Mouse (Mus musculus) E14TG2a.4 (cell line): ENCODE data around the gene Radil.

Experiments used
- H3K27me3 ChIP-seq: 2 replicates; pipeline ENCODE4 v1.6.1; 2014; ENCODE audit warnings: low read length, control low read depth; ENCODE audit not compliant: insufficient read depth
- H3K36me3 ChIP-seq: 2 replicates; pipeline ENCODE4 v1.6.1; 2014; ENCODE audit warnings: low read length, control low read depth; ENCODE audit not compliant: insufficient read depth
- H3K4me1 ChIP-seq: replicated peaks from 2 replicates; pipeline ENCODE4 v1.6.1; 2014; ENCODE audit warnings: low read depth, low read length, control low read depth
- H3K4me3 ChIP-seq: replicated peaks from 2 replicates; pipeline ENCODE4 v1.5.1; 2014; ENCODE audit warnings: mild to moderate bottlenecking, low read length
- H3K9me3 ChIP-seq: 2 replicates; pipeline ENCODE4 v1.6.1; 2014; ENCODE audit warnings: low read length, control low read depth
- CTCF ChIP-seq: conservative IDR thresholded peaks from 2 replicates; pipeline ENCODE4 v1.5.1; 2014; ENCODE audit warnings: low read length
- NANOG ChIP-seq: IDR thresholded peaks from 2 replicates; pipeline ENCODE4 v1.6.1; 2014; ENCODE audit warnings: borderline replicate concordance, low read length, mixed read lengths
- POU5F1 ChIP-seq: IDR thresholded peaks from 2 replicates; pipeline ENCODE4 v1.6.1; 2014; ENCODE audit warnings: low read length, borderline replicate concordance

Radil gene

GRCm38 (mm10) chr5:142442045-142442440, 108.9 kb downstream of the Radil start:
- H3K4me1 ChIP-seq: peaks cover 93% of the 10 kb centered on the region
- TF ChIP-seq CTCF (no peak), NANOG (no peak), POU5F1 (no peak)

GRCm38 (mm10) chr5:142441332-142442044, 109.4 kb downstream of the Radil start:
- TF ChIP-seq NANOG (no peak), CTCF (no peak), POU5F1 (no peak)
- H3K9me3 ChIP-seq: no peaks in the 10 kb centered on the region
- peaks cover 22% of the 10 kb centered on the region; the same call in 1 of the 2 replicates for H3K36me3 ChIP-seq
- no peaks in the 10 kb centered on the region for H3K27me3 ChIP-seq
- H3K4me1 ChIP-seq: peaks cover 93% of the 10 kb centered on the region
- peak overlapping the region; percentile 77 for H3K4me3 ChIP-seq

More at GRCm38 (mm10) chr5:142442045-142442440, 108.9 kb downstream of the Radil start:
- Histone ChIP-seq H3K27me3 (no peaks in the 10 kb centered on the region), H3K4me3 (peak overlapping the region; percentile 77), H3K36me3 (peaks cover 20% of the 10 kb centered on the region), H3K9me3 (no peaks in the 10 kb centered on the region)

- H3K27me3 ChIP-seq: no peaks in the 10 kb centered on the region
- TF ChIP-seq CTCF (no peak), NANOG (no peak; the same call in 1 of the 2 replicates), POU5F1 (no peak)
- peaks cover 30% of the 10 kb centered on the region for H3K36me3 ChIP-seq
- peaks cover 91% of the 10 kb centered on the region for H3K4me1 ChIP-seq
- H3K4me3 ChIP-seq: peak overlapping the region; percentile 77
- H3K9me3 ChIP-seq: no peaks in the 10 kb centered on the region
Observed at GRCm38 (mm10) chr5:142440451-142441147, 110.3 kb downstream of the Radil start.

DNA sequence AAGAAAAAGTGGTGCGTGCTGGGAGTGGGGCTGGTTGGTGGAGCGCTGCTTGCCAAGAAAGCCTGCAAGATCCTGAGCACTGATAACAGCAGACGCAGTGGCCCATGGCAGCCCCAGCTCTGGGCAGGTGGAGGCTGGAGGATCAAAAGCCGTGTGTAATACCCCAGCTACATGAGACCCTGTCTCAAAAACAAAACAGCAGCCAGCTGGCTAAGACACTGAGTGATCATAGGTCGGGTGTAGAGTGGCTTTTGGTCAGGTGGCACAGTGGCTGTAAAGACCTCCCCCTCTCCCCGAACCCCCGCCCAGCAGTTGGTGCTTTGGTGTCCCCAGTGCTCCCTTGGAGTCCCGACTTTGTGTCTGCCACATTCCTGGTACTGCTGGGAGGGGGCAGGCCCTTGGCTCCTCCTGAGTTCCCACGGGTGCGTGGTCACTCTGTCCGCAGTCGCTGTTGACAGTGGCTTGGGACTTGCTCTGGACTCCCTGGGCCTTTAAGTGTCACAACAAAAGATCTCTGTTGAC, 110.9 kb downstream of the Radil start:
- TF ChIP-seq CTCF (no peak), NANOG (peak; percentile 34), POU5F1 (no peak)
- Histone ChIP-seq H3K4me1 (peaks cover 91% of the 10 kb centered on the region), H3K9me3 (no peaks in the 10 kb centered on the region), H3K36me3 (peaks cover 37% of the 10 kb centered on the region), H3K4me3 (peak overlapping the region; percentile 67), H3K27me3 (no peaks in the 10 kb centered on the region)

DNA sequence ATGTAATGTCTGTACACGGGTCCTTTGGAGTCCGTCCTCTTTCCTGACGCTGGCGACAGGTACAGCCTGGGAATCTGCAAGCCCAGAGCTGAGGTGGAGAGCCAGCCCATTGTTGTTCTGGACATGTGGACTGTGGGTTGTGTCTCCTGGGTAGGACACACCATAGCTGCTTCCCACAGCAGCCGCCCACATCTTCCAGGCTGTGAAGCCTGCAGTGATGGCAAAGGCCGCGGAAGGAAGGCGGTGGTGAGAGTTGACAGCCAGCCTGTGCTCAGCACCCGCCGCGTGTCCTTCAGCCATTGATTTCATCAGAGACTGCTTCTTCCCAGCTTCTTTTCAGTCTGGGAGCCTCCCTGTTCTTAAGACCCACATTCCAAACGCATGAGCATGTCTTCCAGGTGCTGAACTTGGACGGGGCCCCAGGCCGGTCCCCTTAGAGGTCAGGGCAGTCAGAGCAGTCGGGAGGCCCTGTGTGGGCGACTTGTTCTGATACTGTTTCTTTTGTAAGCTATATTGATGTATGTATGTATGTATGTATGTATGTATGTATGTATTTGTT, 112.4 kb downstream of the Radil start:
- H3K27me3 ChIP-seq: no peaks in the 10 kb centered on the region
- H3K4me1 ChIP-seq: peaks cover 87% of the 10 kb centered on the region
- H3K4me3 ChIP-seq: peak overlapping the region; percentile 29; the same call in 1 of the 2 replicates
- TF ChIP-seq POU5F1 (no peak), CTCF (no peak), NANOG (no peak)
- H3K36me3 ChIP-seq: peaks cover 51% of the 10 kb centered on the region
- H3K9me3 ChIP-seq: no peaks in the 10 kb centered on the region

DNA sequence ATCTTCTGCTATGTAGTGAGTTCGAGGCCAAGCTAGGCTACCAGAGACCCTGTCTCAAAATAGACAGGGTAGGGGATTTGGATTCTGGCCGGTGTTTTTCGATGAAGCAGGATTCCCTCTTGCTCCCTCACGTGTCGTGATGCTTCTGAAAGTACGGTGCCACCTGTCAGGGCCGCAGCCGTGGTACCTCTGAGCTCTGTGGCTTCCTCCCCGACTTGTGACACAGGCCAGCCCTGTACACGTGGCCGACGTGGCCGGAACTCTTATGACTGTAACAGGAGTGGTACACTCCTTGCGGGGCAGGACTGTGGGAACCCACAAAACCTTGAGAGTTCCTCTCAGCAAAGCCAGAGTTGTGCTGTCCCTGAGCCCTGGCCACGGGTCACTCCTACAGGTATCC, 115.2 kb downstream of the Radil start:
- H3K9me3 ChIP-seq: no peaks in the 10 kb centered on the region
- peaks cover 52% of the 10 kb centered on the region for H3K36me3 ChIP-seq
- H3K27me3 ChIP-seq: no peaks in the 10 kb centered on the region
- TF ChIP-seq CTCF: no peak
- no peak for TF ChIP-seq NANOG
- no peak for TF ChIP-seq POU5F1
- no peak overlapping the region for H3K4me3 ChIP-seq
- peaks cover 88% of the 10 kb centered on the region for H3K4me1 ChIP-seq
